Mouse (Mus musculus) right cerebral cortex, adult 2 months (tissue): ENCODE results near the gene Gm20388.
"Not testable (repeated sequence)": the region's sequence is repeated elsewhere in the genome, so short reads cannot be mapped to it uniquely, and the experiment has no call there.

Source experiments
- DNase-seq, 2 experiments: peaks; one replicate each; pipeline ENCODE4 v3.0.0; 2021 to 2022; ENCODE audit warnings: low spot score in 2 of 2

The Gm20388 gene

GRCm38 (mm10) chr8:121591178-121592066, 1680.8 kb downstream of the Gm20388 start:
- no peak for DNase-seq

- no peak for DNase-seq
These were observed 1682.7 kb downstream of the Gm20388 start for GRCm38 (mm10) chr8:121593293-121593692.

- no peak for DNase-seq
These were observed 1683.3 kb downstream of the Gm20388 start for GRCm38 (mm10) chr8:121593983-121594382.

- not testable (repeated sequence) for DNase-seq
These were observed 1686.9 kb downstream of the Gm20388 start for GRCm38 (mm10) chr8:121597492-121597891.

- no peak for DNase-seq
These were observed 1687.5 kb downstream of the Gm20388 start for GRCm38 (mm10) chr8:121598190-121598589.

GRCm38 (mm10) chr8:121598892-121599291, 1688.3 kb downstream of the Gm20388 start:
- peak; percentile 66 to 74 for DNase-seq

- DNase-seq, result no peak
These were observed 1689.2 kb downstream of the Gm20388 start for GRCm38 (mm10) chr8:121599842-121600241.

- DNase-seq, result no peak
These were observed 1691.8 kb downstream of the Gm20388 start for GRCm38 (mm10) chr8:121602411-121602810.

GRCm38 (mm10) chr8:121602860-121603259, 1692.2 kb downstream of the Gm20388 start:
- DNase-seq, result peak; percentile 84 to 85

GRCm38 (mm10) chr8:121603801-121604200, 1693.2 kb downstream of the Gm20388 start:
- DNase-seq, result no peak

- DNase-seq, result no peak
These were observed 1697.0 kb downstream of the Gm20388 start for GRCm38 (mm10) chr8:121607661-121608060.

- DNase-seq, result no peak
These were observed 1698.6 kb downstream of the Gm20388 start for GRCm38 (mm10) chr8:121609251-121609650.

- no peak for DNase-seq
These were observed 1699.3 kb downstream of the Gm20388 start for GRCm38 (mm10) chr8:121609916-121610315.

- DNase-seq, result no peak
These were observed 1702.8 kb downstream of the Gm20388 start for GRCm38 (mm10) chr8:121613419-121613818.

- DNase-seq, result no peak
These were observed 1708.9 kb downstream of the Gm20388 start for GRCm38 (mm10) chr8:121619401-121619995.

GRCm38 (mm10) chr8:121620801-121621516, 1710.3 kb downstream of the Gm20388 start:
- no peak for DNase-seq

GRCm38 (mm10) chr8:121621879-121622278, 1711.2 kb downstream of the Gm20388 start:
- no peak for DNase-seq

- DNase-seq, result no peak
These were observed 1712.4 kb downstream of the Gm20388 start for GRCm38 (mm10) chr8:121623043-121623442.

- no peak for DNase-seq
These were observed 1718.0 kb downstream of the Gm20388 start for GRCm38 (mm10) chr8:121628681-121629080.

- DNase-seq, result no peak
These were observed 1721.0 kb downstream of the Gm20388 start for GRCm38 (mm10) chr8:121631645-121632071.

- DNase-seq, result no peak
These were observed 1721.8 kb downstream of the Gm20388 start for GRCm38 (mm10) chr8:121632401-121632800.

- DNase-seq, result no peak
These were observed 1724.9 kb downstream of the Gm20388 start for GRCm38 (mm10) chr8:121635534-121635933.
